Mouse (Mus musculus) left cerebral cortex, postnatal 36 days (tissue): ENCODE data around the gene Tube1. TPM values are rescaled to one million over a fixed set of nuclear protein-coding genes. Genes with fewer than 3 reads are reported as not detected.

Experiments
- DNase-seq, 2 experiments: peaks; one replicate each; pipeline ENCODE4 v3.0.0; 2021 to 2022; ENCODE audit warnings: low spot score in 2 of 2, mixed read lengths in 1 of 2
- intact Hi-C: fragments of 180-260 bp; cut with DNase I; formaldehyde crosslinking; loops from one replicate; pipeline ENCODE4 v1.15.1; 2025
- total RNA-seq, 2 experiments: library from RNA; stranded (reverse); gene quantifications; 2 replicates each; pipeline ENCODE4 v1.2.3; 2021

Gene Tube1
- total RNA-seq, result 1 to 10 TPM; 2.8 to 3.7 TPM

DNA sequence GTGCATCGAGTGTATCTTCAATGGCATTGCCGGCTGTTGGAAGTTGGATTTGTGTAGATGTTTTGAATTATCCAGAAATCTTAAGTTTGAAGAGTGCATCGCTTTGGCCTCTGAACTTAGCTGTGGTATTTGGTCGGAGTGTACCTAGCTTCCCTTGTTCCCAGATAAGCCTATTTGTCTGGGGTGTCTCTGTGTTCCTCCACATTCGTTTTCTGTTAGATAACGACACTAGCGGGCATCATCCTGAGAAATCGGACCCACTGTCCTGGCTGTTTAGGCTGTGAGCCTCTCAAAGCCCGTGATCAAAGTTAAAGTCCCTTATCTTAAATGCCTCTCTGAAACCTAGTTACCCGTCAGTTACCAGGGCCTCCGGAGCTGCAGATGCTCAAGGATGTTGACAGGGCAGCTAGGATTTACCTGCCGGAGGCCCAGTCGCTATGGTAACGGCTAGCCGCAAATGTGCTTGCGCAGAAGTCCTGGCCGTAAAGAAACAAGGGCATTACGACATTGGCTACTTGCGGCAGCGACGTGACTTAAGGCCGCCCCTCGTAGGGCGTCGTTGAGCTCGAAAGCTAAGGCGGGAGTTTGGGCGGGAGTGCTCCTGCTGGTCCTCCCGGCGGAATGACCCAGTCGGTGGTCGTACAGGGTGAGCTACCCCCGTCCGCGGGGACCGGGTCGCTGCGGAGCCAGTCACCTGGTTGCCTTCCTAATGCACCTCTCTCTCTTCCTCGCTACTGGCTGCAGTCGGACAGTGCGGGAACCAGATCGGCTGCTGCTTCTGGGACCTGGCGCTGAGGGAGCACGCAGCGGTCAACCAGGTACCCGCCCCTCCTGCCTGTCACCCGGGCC lies at the start of gene Tube1, which contains the start of gene Fam229b:
Gene Tube1, plus strand, starts transcription at position 515 of the 849 bp plus-strand sequence.
Gene Fam229b, minus strand, starts transcription at position 453 of the 849 bp plus-strand sequence.
- peak; percentile 92 to 93 for DNase-seq
- intact Hi-C loops, result no loop called here

DNA sequence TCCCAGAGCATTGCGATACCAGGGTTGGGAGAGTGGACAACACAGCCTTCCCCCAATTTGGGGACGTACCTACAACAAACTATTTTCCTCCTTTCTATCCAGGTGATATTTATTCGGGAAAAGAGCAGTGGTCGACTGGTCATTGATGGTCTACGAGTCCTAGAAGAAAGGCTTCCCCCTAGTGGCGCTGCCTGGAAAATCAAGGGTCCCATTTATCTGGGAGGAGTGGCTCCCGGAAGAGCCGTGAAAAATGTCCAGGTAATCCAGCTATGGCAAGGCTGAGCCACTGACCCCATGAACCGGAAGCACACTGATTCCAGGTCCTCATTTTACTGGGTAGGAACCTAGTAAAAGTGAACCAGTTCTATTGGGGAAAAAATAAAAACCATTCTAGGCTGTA lies 36.8 kb upstream of the Tube1 start:
- intact Hi-C loops, result no loop called here
- no peak for DNase-seq

DNA sequence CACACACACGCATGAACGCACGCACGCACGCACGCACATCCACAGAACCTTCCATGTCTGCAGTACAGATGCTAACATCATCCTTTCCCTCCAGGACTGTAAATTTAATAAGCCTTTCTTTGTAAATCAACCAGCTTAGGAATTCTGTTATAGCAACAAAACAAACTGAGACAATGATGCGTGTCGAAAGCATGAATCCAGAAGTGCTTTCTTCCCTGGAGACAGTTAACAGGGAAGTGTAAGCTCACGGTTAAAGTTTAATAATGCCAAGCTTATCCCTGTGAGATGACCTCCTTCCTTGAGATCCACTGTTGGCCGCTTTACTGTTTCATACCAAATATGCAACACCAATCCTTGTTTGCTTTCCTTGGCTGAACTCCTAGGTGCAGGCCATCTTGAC lies 35.0 kb upstream of the Tube1 start:
- intact Hi-C loops, result no loop called here
- no peak for DNase-seq

DNA sequence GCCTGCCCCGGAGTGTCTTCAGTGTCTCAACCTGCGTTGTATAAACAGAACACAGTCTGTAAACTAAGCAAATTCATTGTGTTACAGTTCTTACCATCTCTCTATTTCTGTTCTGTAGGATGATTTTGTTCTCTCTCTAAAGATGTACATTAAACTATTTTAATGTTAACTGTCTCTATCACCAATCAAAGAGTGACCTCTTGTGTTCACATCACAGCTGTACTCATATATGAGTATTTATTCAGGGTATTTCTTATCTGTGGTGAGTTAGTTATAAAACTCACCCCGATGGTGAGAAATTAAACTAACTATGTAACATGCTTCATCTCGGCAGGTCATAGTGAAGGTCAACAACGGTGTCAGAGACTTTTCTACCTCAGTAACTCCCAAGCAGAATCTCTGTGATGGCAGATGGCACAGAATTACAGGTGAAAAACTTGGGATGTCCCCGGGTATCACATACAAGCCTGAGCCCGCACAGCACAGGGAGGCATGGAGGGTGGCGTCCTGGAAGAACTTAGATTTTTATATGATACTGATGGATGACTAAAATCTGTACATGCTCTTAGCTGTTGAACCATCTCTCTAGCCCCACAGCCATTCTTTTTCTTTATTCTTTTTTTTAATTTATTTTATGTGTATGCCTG lies 28.9 kb upstream of the Tube1 start:
- intact Hi-C loops, result no loop called here
- DNase-seq, result no peak

DNA sequence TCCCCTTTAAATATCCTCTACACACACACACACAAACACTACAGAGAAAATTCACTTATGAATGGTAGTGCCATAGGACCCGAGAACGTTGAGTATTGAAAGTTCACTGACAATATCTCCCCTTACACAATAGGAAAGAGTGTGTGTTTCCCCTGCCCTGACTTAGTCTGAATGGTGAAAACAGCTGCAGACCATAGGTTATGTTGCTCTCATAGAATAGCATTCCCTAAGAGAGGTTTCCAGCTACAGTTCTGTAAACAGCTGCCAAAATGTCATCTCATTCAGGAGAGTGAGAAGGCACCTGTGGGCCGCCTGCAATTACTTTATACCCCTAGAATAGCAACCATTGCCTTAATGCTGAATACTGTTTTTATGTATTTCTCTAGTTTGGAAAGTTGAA lies 27.4 kb upstream of the Tube1 start:
- no peak for DNase-seq
- intact Hi-C loops, result no loop called here

DNA sequence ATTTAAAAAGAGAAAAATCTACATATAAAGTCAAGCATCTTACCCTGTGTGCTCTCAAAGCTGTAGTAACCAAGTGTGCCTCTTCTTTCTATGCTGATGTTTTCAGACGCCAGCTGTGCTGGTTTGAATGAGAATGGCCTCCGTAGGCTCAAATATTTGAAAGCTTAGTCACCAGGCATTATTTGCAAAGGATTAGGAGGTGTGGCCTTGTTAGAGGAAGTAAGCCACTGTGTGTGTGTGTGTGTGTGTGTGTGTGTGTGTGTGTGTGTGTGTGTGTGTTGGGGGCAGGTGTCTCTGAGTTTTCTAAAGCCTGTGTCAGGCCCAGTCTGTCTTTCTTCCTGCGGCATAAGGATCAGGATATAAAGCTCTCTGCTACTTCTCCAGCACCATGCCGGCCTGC lies 26.8 kb upstream of the Tube1 start:
- intact Hi-C loops, result no loop called here

DNA sequence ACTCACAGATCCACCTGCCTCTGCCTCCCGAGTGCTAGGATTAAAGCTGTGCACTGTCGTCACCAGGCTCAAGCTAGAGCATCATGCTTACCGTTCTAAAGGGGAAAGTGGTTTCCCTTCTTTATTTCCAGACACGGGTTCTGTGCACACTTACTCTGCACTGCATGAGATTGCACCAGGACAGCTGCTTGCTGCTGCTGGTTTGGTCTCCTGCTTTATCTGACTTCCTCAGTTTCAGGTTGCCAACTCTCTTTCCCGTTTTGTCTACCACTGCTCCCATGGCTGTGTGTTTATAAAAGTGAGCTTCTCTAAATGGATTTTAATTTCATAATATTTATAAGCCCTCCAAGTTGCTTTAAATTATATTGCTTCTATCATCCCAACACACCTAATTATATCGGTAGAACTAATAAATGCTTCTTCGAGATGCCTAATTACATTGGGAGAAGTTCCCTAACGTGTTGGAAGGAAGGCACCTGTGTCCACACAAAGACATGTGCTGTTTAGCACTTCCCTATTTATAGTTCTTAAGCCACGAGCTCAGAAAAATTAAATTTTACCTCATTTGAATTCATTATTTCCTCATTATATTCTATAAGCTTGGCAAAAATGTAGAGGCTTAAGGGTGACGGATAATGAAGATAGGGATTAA lies 24.8 kb upstream of the Tube1 start:
- intact Hi-C loops, result no loop called here
- no peak for DNase-seq

More for the DNA sequence above, 26.8 kb upstream of the Tube1 start:
- no peak for DNase-seq

DNA sequence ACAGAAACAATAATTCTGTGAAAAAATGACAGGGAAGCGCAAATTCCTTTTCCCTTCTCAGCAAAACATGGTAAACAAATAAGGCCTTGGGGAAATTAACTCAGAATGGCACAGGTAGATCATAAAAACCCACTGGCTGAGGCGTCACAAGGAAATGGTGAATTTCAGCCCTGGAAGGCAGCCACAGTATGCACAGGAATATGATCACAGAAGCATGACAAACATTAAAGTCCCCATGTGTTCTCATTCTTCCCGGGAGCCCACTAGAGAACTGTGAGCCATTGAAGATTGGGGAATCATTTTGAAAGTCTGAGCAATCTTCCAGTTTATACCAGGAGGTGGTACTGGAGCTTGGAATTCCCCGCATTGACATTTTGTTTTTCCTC lies 24.3 kb upstream of the Tube1 start:
- DNase-seq, result no peak
- intact Hi-C loops, result no loop called here

DNA sequence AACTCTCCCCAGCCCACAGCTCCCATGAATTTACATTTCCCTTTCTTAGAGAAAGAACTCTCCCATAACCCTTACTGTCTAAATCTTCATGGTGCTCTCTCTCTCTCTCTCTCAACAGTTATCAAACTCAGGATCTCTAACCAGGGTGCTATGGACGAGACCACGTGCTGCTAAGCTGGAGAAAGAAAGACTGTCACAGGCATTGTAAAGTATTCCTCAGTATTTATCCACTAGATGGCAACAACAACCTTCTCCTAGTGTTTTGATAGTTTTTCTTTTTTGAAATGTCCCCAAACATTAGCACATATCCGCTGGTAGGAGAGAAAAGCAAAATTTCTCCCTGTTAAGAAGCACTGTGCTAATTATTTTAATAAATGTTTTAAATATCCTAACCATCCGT lies 12.4 kb upstream of the Tube1 start:
- intact Hi-C loops, result no loop called here
- no peak for DNase-seq

DNA sequence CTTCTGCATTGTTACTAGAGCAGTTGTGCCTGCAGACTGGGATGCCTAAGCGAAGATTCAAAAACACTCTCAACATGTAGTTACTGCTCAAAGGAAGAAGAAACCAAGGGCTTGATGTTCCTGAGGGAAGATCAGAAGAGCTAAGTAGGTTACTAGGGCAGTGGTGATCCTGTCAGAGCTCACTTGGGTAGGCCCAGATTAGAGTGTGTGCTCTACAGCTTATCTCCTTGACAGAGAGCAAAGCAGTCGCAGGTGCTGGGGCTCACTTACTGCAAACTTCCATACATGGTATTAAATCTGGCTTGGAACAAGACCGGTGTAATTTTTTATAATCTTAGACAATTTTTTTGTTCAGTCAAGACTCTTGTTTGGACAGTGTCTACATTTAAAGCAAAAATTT lies 4.0 kb downstream of the Tube1 start:
- intact Hi-C loops, result no loop called here
- DNase-seq, result no peak

DNA sequence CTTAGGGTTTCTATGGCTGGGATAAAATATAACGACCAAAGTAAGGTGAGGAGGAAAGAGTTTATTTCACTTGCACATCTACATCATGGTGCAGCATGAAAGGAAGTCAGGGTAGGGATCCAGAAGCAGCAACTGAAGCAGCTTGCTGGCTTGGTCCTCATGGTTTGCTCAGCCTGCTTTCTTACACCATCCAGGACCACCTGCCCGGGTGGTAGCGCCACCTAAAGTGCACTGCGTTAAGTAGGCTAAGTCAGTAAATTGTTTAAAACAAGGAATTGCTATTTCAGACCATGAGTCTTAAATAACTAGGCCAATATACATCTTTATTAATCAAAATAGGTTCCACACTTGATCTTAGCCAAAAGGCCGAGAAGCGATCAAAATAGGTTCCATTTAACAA lies 5.0 kb downstream of the Tube1 start:
- intact Hi-C loops, result no loop called here
- no peak for DNase-seq

DNA sequence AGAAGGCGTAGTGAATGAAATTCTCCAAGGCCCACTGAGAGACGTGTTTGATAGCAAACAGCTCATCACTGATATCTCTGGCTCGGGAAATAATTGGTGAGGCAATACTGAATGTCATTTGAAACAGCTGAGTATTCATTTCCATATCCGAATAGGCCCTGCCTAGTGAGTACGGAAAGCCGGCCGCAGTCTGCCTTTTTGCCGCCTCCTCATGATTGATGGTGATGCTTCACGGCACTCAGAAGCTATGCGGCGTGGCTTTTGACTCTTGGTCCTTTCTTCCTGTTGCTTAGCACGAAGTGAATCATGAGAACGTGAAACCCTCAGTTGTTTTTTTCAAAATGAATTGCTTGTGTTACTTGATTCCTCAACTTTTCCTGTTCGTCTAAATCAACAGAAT lies 7.1 kb downstream of the Tube1 start:
- intact Hi-C loops, result no loop called here
- DNase-seq, result no peak

DNA sequence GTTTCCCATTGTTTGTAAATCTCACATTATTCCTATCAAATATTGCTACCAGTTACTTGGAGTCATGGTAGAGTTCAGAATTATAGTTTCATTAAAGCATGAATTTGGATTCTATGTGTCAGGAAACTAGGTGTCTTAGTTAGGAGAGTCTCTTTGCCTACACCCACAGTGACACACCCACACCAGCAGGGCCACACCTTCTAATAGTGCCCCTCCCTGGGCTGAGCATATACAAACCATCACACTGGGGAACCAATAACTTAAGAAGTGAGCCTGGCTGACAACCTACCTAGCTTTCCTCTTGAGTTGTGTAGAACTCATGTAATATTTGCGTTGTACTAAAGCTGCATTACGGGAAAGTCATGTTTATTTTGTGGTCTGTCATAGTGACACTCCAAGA lies 7.6 kb downstream of the Tube1 start:
- DNase-seq, result no peak
- intact Hi-C loops, result no loop called here

DNA sequence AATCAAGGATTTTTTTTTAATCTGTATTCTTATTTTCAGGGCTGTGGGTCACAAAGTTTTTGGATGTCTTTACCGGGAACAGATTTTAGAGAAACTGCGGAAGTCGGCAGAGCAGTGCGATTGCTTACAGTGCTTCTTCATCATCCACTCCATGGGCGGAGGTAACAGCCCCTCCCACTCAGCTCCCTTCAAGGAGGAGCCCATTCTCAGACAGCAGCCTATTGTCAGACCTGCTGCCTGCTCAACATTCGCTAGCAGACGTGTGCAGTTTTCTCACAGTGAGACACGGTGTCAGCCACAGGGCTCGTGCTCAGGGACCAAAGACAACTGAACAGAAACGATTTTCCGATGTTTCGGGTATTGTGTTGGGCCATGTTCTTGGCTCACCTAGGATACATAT lies 8.4 kb downstream of the Tube1 start:
- intact Hi-C loops, result no loop called here

DNA sequence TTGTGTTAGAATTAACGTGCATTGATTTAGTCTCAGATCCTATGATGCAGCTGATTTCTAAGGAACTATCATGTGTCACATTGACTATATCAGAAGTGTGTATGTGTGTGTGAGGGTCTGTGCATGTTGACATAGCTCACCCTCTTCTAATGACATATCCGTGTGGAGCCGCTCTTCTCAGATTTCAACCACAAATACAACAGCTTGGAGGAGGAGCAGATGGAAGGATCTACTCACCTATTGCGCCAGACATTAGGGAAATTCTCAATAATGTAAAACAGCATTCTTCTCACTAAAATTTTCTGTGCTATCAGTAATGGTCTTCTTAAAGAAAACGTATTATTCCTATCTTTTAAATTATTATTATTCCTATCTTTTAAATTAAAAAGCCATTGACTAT lies 22.9 kb downstream of the Tube1 start:
- intact Hi-C loops, result no loop called here
- no peak for DNase-seq

More for the DNA sequence above, 8.4 kb downstream of the Tube1 start:
- no peak for DNase-seq

DNA sequence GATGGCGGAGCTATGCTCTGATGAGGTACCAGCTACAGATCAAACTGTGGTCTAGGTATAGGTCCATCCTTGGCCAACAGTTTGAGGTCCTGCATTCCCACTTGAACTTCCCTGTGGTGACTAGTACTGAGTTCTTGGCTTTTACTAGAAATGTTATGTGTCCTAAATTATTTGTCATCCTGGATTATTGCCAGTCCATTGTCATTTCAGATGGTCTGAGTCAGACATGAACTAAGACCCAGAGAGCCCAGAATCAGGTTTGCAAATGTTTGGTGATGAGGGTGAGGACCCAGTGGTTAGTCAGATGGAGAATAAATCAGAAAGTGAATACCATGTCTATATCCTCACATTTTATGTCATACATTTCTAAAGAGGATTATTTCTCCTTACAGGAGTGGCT lies 23.5 kb downstream of the Tube1 start:
- intact Hi-C loops, result no loop called here

DNA sequence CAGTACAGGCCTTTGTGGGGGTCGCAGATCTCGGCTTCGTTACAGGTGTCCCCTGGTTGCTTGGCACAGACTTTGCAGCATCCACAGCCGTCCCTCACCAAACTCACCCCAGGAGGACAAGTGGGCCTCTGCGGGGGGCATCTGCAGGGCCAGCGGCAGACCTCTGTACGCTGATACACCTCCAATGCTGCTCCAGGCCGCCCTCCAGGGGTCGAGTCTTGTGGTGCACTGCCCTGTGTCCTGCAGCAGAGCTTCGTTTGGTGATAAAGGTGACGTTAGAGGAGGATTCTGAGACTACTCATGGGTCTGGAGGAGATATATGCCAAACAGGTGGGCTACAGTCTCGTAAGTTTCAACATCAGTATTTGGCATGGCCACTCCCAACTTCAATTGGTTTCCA lies 24.5 kb downstream of the Tube1 start:
- intact Hi-C loops, result no loop called here
- DNase-seq, result no peak

More for the DNA sequence above, 23.5 kb downstream of the Tube1 start:
- DNase-seq, result no peak

DNA sequence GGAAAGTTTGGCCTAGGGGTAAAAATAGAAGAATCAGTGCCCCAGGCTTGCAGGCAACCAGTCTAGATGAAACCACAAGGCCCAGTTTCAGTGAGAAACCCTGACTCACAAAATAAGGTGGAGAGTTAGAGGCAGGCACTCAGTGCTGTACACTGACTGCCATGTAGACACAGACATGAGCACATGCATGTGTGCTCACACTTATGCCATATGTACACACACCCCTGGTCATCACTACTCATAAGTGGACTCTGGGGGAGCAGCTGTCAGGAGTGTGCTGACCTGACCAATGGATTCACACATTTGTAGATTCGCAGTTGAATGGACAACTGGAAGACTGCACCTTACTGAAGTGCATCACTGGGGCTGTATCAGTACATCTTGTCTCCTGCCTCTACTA lies 27.6 kb downstream of the Tube1 start:
- intact Hi-C loops, result loop anchor here (10.0 kb wide), 1 partner anchor 473 kb away; no protein-coding TSS in a partner anchor
- no peak for DNase-seq

DNA sequence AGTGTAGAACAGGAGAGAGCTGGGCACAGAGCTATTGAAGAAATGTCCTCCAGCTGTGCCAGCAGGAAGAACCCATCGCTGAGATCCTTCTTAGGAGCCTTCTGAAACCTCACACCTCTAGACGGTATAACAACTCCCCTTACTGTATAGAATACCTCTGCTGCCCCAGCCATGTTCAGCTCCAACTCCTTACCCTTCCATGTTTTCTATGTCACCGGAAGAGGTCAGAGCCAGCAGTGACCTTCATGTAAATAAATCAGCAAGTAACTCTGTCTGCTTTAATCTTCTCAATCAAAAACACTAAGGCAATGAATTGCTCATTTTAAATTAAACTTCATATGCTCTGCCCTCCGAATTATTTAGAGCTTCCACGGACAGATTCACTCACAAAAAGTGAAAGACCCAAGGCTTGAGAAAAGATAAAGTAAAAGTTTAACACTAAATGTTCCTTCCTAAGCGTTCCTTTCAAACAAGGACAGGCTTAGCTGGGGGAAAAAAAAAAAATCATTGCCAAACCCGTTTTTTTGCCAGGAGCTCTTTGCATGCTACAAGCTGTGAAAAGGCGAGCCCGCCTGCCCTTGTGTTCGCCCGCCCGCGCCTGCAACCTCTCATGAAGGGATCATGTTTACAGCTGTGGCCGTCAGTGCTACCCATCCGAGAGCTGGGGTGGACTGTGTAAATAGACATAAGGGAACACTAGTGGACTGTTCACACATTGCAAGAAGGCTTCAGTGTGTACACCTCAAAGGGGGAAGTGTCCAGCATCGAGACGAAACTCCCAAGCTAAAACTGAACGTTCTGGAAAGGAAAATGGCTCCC lies 29.1 kb downstream of the Tube1 start:
- intact Hi-C loops, result loop anchor here (10.0 kb wide), 1 partner anchor 472 kb away; no protein-coding TSS in a partner anchor
- no peak for DNase-seq

DNA sequence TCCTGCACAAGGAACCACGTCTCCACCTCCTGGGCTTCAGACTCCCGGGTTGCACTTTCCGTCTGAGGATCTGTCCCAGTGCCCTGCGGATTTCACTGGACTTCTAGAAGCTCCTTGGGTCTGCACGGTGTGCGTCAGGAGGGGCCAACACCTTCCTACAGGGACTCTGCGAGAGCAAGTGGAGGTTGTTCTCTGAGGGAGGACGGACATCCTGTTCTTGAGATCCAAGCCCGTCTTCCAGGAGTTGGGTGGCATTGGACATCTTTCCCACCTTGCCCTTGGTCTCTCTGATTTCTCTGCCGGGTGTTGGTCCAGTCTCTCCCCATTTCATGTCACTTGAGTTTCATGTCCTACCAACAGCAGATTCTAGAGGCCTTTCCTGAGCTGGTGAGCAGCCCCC lies 29.9 kb downstream of the Tube1 start, which contains the start of gene Ccn6:
Gene Ccn6, minus strand, starts transcription at position 101 of the 400 bp plus-strand sequence.
- DNase-seq, result no peak
- intact Hi-C loops, result loop anchor here (10.0 kb wide), 1 partner anchor 471 kb away; no protein-coding TSS in a partner anchor
